Mouse (Mus musculus): ENCODE results near the gene 2810408A11Rik.
A peak's percentile ranks its signal among the peaks of the same experiment; 100 is the strongest.
"Not testable (repeated sequence)": the region's sequence is repeated elsewhere in the genome, so short reads cannot be mapped to it uniquely, and the experiment has no call there.

The 2810408A11Rik gene

DNA sequence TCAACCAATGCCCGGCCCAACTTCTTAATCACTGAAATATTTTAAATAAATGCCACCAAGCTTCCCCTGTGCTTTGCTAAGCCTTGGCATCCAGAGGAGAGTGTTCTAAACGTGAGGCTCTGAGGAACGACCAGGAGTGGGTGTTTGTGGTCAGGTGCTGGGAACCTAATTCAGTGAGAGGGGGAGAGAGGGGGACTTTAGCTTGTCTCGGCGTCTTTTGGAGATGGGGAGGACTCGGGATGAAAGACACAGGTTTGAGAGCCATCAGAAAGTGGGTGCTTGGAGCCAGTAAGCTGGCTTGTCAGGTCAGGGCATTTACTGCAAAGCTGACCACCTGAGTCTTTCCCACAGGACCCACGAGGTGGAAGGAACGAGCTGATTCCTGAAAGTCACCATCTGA, 31.0 kb upstream of the 2810408A11Rik start:
- DNase-seq (ENCODE audit: low spot score): no peak

DNA sequence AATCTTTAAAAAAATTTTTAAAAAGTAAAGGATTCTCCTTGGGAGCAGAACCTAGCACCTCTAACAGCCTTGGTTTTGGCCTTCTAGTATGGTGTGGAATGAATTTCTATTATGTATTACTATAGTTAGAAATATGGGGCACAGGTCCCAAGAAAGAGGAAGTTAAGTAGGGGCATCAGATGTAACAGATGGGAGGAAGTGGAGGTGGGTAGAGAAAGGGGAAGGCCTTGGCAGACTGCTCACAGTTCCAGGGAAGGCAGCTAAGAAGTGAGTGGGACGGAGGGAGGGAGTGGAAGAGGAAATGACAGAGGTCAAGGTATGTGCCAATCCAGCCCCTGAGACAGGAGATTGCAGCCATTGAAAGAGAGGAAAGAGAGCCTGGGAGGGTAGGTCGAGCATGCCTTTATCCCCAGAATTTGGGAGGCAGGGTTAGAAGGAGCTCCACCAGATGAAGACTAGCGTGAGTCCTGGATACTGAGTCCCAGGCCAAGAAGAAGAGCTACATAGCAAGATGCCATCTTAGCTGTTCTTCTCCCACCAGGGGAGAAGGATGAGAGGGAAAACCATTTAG, 30.3 kb upstream of the 2810408A11Rik start:
- no peak for DNase-seq (ENCODE audit: low spot score)

DNA sequence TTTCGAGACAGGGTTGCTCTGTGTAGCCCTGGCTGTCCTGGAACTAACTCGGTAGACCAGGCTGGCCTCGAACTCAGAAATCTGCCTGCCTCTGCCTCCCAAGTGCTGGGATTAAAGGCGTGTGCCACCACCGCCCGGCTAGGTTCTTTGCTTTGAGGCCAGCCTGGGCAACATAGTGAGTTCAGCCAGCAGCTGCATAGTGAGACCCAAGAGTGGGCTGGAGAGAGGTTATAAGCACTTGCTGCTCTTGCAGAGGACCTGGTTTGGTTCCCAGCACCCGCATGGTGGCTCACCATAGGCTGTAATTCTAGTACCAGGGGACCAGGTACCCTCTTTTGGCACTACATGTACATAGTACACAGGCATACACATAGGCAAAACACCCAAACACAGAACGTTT, 29.4 kb upstream of the 2810408A11Rik start:
- not testable (repeated sequence) for DNase-seq (ENCODE audit: low spot score)

DNA sequence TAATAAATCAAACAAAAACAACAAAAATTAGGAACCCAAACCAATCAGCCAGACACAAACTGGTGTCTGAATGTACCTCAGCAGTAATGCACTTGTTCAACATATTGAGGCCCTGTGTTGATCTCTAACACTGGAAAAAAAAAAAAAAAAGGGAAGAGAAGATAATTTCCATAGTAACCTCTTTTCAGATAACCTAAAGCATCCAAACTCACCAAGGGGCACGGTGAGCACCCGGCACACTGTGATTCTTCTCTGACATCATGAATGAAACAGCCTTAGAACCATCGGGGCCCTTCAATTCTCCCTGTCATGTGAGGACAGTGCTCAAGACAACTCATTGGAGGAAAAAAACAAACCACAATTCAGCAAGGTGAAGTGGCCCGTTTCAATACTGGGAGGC, 28.9 kb upstream of the 2810408A11Rik start:
- DNase-seq (ENCODE audit: low spot score): no peak

DNA sequence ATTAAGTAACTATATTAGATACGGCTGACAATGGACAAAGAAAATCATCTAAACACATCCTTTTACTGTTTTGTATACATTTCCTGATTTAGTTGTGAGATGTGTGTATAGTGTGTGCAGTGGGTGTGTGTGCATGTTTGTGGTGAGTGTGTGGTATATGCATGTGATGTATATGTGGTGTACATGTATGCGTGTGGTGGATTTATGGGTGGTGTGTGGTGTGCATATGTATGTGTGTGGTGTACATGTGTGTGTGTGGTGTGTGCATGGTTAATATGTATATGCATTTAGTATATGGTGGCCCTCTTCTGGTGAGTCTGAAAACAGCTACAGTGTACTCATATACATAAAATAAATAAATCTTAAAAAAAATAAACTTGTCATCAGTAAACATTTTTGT, 26.7 kb upstream of the 2810408A11Rik start:
- DNase-seq (ENCODE audit: low spot score): no peak

DNA sequence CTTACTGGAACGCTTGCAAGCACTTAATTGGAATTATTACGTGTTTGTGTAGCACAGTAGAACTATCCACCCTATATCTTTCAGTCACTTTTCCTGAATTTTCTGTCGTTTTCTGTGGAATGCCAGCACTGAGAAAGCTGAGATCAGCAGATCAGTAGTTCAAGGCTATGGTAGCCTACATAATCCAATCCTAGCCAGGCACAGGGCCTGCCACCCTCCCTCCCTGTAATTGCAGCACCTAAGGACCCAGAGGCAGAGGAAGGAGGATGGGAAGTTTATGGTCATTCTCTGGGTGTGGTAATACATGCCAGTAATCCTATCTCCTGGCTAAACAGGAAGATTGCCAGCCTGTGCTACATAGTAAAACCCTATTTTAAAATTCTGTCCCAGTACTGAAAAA, 22.0 kb upstream of the 2810408A11Rik start:
- no peak for DNase-seq (ENCODE audit: low spot score)

DNA sequence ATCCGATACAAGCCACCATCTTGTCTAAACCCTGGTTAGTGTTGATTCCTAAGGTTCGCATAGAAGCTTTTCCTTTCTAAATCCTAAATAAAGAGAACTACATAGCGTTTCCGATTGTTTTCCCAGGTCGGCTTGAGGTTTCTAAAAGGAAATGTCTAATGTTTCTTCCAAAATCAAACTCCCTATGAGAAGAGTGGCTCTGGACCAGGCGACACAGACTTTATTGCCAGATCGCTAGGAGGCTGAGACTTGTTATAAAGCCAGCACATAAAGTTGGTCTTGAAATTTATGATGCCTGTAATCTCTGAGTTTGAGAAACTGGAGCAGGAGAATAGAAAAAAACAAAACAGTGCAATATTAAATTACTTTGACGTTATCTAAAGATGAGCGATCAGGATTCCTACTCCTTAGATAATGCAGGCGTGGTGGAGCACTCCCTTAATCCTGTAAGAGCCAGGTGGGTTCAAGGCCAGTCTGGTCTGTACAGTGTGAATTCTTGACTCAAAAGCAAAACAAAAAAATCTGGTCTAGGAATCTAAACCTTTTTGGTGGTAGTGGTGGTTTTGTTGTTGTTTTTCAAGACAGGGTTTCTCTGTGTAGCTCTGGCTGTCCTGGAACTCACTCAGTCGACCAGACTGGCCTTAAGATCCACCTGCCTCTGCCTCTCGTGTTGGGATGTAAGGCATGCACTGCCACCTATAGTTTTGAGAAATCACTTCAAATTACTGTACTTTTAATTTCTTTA, 21.4 kb upstream of the 2810408A11Rik start:
- DNase-seq (ENCODE audit: low spot score): no peak

DNA sequence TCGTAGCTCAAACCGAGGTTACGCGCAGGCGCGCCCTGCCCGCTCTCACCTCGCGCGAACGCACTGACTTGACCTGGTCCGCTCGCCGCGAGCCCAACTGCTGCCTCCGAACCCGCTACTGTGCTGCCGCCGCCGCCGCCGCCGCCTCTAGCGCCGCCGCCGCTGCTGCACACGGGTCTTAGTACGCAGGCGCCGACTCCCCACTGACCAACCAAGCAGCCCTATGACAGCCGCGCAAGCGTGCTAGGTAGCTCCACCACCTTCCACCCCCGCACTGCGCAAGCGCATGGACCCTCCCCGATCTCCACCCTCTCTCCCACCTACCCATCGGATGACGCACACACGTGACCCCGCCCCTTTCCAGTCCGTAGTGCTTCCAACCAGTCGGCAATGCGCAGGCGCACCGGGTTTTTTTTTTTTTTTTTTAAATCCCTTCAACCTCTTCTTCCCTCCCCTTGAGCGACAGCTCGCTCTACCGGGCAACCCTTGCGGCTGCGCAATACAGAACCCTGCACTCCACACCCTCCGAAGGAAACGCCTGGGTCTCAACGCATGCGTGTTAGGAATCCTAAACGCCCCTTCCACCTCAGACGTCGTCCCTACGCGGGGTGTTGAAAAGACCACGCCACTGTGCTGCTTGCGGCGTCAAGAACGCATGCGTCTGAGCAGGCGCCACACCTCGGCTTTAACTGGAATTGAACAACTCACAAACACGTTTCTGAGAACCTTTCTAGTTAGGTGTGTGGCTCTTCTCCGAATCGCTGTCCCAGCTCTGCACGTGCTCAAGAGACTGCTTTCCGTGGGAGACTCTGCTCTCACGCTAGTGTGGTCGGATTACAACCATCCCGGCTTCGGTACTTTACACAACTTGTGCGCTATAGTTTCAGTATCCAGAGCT, 20.6 kb upstream of the 2810408A11Rik start, which contains the start of gene Eif5a:
TSS of gene Eif5a (minus strand) at position 845 of the 898 bp plus-strand sequence.
- DNase-seq (ENCODE audit: low spot score): peak; percentile 99

DNA sequence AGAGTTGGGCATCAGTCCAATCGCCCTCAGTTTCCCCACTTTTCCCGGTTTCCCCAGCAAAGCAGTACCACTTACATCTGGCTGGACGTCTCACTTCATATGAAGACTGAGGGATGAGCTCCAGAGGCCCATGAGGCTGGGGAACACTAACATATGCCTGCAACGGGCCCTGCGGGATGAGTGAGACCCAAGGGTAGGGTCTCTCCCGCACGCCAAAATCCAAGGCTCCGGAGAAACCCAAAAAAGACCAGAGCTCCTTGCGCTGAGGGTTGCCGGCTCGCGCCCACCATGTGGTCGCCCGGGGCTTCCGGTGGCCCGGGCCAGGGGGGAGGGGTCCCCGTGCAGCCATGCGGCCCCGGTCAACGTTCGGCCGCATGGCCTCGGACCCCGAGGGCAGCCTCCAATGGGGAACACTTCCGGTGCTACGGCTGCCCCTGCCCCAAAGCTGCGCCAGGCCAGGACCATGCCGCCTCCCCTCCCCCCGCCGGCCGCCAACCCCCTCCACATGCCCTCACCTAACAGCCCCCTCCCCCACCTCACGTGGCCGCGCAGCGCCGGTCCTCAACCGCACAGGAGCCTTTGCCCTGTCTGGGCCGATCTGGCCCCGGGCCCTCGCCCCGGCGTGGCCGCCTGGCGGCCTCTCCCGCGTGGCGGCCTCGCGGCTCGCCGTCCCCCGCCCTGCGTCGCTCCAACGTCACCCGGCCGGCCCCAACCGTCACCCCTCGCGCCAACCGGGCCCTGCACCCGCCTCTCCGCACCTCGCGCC, 19.7 kb upstream of the 2810408A11Rik start:
- peak; percentile 46 for DNase-seq (ENCODE audit: low spot score)

DNA sequence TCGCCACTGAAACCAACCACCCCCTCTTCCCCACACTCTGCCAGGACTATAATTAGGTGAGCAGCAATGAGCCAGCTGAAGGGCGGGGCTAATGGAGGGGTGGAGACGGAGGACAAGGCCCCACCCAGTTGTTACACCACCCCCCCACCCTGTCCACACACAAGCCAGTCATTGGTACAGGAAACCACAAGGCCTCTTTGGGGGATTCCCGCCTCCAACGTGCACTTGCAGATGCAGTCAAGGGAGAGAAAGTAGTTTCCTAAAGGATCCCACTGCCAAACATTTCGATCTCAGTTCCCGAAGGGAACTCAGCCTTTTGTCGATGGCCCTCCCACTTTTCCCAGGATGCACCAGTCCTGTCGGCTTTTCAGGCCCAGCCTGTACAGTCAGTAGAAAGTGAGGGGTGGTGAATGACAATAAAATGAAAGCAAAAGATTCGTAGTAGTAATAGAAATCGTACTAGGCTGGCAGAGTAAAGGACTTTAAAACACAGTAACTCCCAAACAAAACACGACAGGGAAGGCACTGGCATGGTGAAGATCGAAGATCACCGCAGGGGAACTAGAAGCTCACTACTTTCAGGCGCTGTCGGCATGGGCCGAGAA, 19.0 kb upstream of the 2810408A11Rik start:
- DNase-seq (ENCODE audit: low spot score): peak; percentile 84

DNA sequence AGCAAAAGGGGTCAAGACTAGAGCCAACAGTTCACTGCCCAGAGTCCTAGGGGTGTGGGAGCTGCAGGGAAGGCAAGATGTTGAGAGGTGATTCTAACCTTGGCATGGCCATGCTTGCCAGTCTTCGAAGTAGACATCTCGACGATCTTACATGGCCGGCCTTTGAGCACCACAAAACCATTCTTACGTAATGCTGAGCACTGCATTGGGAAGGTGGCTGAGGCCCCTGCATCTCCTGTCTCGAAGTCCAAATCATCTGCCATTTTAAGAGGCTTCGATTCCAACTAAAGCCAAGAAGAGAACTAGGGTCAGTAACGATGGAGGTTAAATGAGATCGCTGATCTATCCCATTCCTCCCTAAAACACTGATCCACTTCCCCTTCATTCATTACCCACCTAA, 18.3 kb upstream of the 2810408A11Rik start:
- DNase-seq (ENCODE audit: low spot score): no peak

DNA sequence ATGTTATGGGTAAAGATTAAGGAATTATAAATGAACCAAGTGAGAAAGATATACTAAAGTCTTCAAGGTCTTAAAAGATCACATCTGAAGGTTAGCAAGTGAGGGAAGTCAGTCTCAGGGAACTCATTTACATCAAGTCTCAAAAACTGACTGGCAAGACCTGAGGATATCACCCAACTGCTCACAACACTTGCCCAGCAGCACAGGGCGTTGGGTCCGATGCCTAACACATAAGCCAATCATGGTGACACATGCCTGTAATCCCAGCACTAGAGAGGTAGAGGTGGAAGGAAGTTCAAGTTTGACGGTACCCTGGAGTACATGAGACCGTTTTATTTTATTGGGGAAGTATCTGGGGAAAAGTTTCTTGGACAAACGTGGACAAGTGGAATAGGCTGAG, 17.3 kb upstream of the 2810408A11Rik start:
- DNase-seq (ENCODE audit: low spot score): no peak

DNA sequence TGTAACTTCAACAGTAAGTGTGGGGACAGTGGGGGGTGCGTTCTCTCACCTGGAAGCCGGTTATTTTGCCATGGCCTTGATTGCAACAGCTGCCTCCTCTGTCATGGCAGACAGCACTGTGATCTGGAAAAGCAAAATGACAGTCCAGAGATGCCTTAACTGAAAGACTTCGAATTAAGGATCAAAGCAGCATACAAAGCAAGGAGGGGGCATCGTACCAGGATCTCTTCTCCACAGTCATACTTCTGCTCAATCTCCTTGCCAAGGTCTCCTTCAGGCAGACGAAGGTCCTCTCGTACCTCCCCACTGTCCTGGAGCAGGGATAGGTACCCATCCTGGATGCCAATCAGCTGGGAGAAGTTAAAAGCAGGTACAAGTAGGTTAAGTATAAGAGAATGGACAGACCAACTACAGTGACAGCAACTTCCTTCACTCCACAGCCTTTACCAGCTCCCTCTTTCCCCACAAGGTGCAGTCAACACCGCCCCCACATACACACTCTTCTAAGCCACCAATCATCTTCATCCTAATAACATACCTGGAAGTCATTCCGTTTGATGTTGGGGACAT, 16.7 kb upstream of the 2810408A11Rik start:
- no peak for DNase-seq (ENCODE audit: low spot score)

DNA sequence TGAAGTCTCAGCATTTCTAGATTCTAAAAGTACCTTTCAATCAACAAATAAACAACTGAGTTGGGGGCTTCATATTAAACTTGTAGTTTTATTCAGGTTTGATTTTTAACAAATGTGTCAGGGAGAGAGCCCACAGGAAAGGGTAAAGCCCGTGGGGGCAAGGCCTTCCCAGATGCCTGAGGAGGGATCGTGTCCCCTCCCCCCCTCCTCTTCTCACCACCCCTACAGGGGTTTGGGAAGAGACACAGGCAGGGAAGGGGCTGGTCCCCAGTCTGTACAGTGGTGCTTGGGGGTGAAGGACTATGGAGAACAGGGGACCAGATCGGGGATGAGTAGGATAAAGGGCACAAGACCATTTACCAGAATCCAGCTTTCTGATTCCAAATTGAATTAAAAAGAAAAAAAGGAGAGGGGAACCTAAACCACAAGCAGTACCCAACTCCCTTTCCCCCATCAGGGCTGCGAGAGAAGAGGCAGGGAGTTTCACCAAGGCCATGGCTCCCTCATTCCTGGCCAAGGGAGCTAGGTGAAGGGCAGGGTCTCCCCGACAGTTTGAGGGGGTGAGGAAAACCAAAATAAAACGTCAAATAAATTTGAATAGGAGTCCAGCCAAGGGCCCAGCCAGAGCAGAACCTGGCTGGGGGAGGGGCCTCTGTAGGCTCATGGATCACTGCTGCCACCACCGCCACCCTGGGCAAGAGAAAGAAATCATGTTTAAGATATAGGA, 16.0 kb upstream of the 2810408A11Rik start:
- DNase-seq (ENCODE audit: low spot score): not testable (repeated sequence)

DNA sequence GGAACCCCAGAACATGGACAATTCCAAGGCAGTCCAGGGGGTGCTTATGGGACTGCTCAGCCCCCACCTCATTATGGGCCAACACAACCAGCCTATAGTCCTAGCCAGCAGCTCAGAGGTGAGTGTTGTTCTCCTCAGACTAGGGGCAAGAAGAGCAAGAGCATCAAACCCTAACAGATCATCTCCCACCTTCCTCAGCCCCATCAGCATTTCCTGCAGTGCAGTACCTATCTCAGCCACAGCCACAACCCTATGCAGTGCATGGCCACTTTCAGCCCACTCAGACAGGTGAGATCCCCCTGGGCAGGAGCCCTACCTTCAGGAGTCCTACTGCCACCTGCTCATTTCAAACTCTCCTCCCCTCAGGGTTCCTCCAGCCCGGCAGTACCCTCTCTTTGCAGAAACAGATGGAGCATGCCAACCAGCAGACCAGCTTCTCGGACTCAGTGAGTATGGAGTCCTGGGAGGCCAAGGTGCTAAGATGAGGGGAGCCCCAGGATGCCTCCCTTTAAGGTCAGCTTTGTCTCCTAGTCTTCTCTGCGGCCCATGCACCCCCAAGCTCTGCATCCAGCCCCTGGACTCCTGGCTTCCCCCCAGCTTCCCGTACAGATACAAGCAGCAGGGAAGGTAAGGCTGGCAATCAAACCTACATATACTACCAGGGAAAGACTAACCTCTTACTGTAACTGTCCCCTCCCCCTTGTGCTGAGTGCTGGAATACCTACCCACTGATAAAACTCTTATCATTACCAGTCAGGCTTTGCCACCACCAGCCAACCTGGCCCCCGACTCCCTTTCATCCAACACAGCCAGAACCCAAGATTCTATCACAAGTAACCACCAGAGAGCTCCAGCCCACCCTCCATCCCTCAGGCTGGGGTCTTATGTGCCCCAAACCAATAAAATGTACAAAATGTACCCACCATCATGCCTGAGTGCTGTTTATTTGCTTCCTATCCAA, 15.2 kb upstream of the 2810408A11Rik start:
- no peak for DNase-seq (ENCODE audit: low spot score)

DNA sequence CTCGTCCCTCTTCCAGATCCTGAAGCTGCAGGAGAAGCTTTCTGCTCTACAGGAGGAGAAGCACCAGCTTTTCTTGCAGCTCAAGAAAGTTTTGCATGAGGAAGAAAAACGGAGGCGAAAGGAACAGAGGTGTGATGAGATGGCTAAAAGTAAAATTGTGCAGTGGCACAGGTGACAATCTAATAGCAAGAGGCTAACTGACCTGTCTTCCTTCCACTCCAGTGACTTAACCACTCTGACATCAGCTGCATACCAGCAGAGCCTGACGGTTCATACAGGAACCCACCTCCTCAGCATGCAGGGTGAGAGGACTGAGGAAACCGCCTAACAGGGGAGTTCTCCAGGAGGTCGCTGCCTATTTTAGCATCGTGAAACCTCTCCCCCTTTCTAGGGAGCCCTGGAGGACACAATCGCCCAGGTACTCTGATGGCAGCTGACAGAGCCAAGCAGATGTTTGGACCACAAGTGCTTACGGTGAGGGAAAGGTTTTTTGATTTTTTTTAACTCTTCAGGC, 14.2 kb upstream of the 2810408A11Rik start:
- DNase-seq (ENCODE audit: low spot score): no peak

DNA sequence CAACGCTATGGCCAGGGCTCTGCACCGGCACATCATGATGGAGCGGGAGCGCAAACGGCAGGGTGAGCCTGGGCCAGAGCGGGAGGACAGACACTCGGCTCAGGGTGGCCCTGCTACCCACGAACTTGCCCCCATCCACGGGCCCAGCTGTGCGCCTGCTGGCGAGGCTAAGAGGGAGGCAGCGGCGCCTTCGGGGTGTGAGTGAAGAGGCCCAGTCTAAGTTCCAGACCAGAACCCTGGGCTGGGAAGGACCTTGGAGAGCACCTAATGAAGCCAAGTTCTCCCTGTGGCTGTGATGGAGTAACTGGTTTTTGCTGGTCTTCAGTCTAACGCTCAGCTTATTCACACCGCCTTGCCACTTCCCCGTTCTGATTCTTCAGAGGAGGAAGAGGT, 13.6 kb upstream of the 2810408A11Rik start:
- no peak for DNase-seq (ENCODE audit: low spot score)

DNA sequence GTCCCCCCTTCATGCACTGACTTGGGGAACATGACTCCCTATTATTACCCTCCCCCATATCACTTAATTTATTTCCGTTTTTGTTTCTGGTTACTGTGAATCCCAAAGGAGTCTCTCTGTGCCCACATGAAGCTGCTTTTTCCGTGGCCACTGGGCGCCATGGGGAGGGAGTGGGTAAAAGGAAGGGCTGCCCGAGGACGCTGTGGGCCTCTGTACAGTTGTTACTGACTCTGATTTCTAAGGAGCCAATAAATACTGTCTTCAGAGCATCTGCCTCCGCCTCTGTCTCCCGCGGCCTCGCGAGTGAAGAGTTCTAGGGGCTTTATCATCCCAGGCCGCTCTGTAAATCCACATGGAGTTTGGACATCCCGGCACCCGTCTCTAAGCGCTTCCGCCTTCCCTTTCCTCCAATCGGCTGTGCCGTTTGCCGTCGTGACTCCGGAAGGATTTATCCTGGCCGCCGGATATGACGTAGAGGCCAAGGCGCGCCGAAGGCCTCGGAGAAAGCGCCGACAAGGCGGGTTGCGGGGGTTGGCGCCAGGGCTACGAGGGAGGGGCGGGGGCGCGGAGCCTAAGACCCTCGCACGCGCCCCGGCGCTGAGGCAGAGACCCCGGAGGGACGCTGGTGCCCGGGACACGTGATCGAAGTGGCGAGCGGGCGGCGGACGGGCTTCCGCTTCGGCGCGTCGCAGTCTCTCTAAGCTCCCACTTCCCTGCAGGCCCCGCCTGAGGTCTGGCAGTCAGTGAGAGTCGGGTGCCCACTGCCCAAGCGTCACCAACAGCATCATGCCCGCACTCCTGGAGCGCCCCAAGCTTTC, 13.0 kb upstream of the 2810408A11Rik start, which contains the start of gene Gps2:
TSS of gene Gps2 (plus strand) at position 335 of the 818 bp plus-strand sequence.
- peak; percentile 93 for DNase-seq (ENCODE audit: low spot score)
